Mouse (Mus musculus): Measurements from ENCODE around the gene Trim9. TPM values are rescaled to one million over a fixed set of nuclear protein-coding genes. Genes with fewer than 3 reads are reported as not detected.
A peak's percentile ranks its signal among the peaks of the same experiment; 100 is the strongest.

Gene Trim9
- polyA plus RNA-seq, 1 experiment from 2014 or later = 21.7 TPM

- peaks cover 14% of the 10 kb centered on the region for H3K4me1 ChIP-seq
- 77% methylated on average over 7 of the region's 7 CpGs for WGBS
- H3K4me2 ChIP-seq = no peak overlapping the region
- no peak overlapping the region for H3K27ac ChIP-seq
- no peaks in the 10 kb centered on the region for H3K36me3 ChIP-seq (ENCODE audit: poor library complexity, severe bottlenecking)
- no peak for ATAC-seq
- no peak overlapping the region for H3K9ac ChIP-seq
- H3K4me3 ChIP-seq = no peak overlapping the region
- H3K9me3 ChIP-seq (replicated peaks) = no peaks in the 10 kb centered on the region
- no peaks in the 10 kb centered on the region for H3K27me3 ChIP-seq
These were observed 104.9 kb downstream of the Trim9 start for GRCm38 (mm10) chr12:70242550-70242949.

- Histone ChIP-seq H3K36me3 (ENCODE audit: poor library complexity, severe bottlenecking) (no peaks in the 10 kb centered on the region), H3K9me3 (replicated peaks) (no peaks in the 10 kb centered on the region), H3K27me3 (no peaks in the 10 kb centered on the region), H3K9ac (no peak overlapping the region), H3K4me3 (no peak overlapping the region), H3K27ac (no peak overlapping the region), H3K4me1 (peaks cover 14% of the 10 kb centered on the region), H3K4me2 (no peak overlapping the region)
- ATAC-seq = no peak
- WGBS = 86% methylated on average over 5 of the region's 5 CpGs
These were observed 107.7 kb downstream of the Trim9 start for GRCm38 (mm10) chr12:70239741-70240140.

- H3K4me2 ChIP-seq = no peak overlapping the region
- H3K36me3 ChIP-seq (ENCODE audit: poor library complexity, severe bottlenecking) = no peaks in the 10 kb centered on the region
- H3K4me3 ChIP-seq = no peak overlapping the region
- peak overlapping the region; percentile 31 for H3K27ac ChIP-seq
- H3K4me1 ChIP-seq = peaks cover 15% of the 10 kb centered on the region
- ATAC-seq = peak; percentile 78
- H3K9me3 ChIP-seq (replicated peaks) = no peaks in the 10 kb centered on the region
- H3K9ac ChIP-seq = no peak overlapping the region
- WGBS = 32% methylated on average over 8 of the region's 8 CpGs
- 0 out of 2 replicates have a peak, but pooled peaks cover 2% of the 10 kb centered on the region for H3K27me3 ChIP-seq
These were observed 108.8 kb downstream of the Trim9 start for GRCm38 (mm10) chr12:70238604-70239003.

- peak; percentile 80 for ATAC-seq
- H3K27ac ChIP-seq = no peak overlapping the region; the same call in 1 of the 2 replicates
- H3K4me2 ChIP-seq = peak overlapping the region; percentile 66
- H3K36me3 ChIP-seq (ENCODE audit: poor library complexity, severe bottlenecking) = no peaks in the 10 kb centered on the region
- H3K27me3 ChIP-seq = 0 out of 2 replicates have a peak, but pooled peaks cover 3% of the 10 kb centered on the region
- peak overlapping the region; percentile 36 for H3K4me3 ChIP-seq
- H3K4me1 ChIP-seq = peaks cover 20% of the 10 kb centered on the region
- 7% methylated on average over 13 of the region's 13 CpGs for WGBS
- peak overlapping the region; percentile 69 for H3K9ac ChIP-seq
- H3K9me3 ChIP-seq (replicated peaks) = no peaks in the 10 kb centered on the region
These were observed 112.4 kb downstream of the Trim9 start for GRCm38 (mm10) chr12:70234938-70235484.

- Histone ChIP-seq H3K27me3 (0 out of 2 replicates have a peak, but pooled peaks cover 6% of the 10 kb centered on the region), H3K9me3 (replicated peaks) (no peaks in the 10 kb centered on the region), H3K4me3 (no peak overlapping the region), H3K4me1 (peaks cover 20% of the 10 kb centered on the region), H3K27ac (no peak overlapping the region; the same call in 1 of the 2 replicates), H3K36me3 (ENCODE audit: poor library complexity, severe bottlenecking) (no peaks in the 10 kb centered on the region), H3K4me2 (no peak overlapping the region), H3K9ac (no peak overlapping the region)
- peak; percentile 71 for ATAC-seq
- WGBS = 12% methylated on average over 6 of the region's 6 CpGs
These were observed 113.0 kb downstream of the Trim9 start for GRCm38 (mm10) chr12:70234411-70234810.

- 0 out of 2 replicates have a peak, but pooled peaks cover 6% of the 10 kb centered on the region for H3K27me3 ChIP-seq
- H3K9ac ChIP-seq = no peak overlapping the region
- H3K36me3 ChIP-seq (ENCODE audit: poor library complexity, severe bottlenecking) = no peaks in the 10 kb centered on the region
- H3K4me1 ChIP-seq = peaks cover 15% of the 10 kb centered on the region
- ATAC-seq = no peak
- H3K27ac ChIP-seq = no peak overlapping the region; the same call in 1 of the 2 replicates
- WGBS = 85% methylated on average over 6 of the region's 6 CpGs
- H3K4me2 ChIP-seq = no peak overlapping the region
- no peak overlapping the region for H3K4me3 ChIP-seq
- no peaks in the 10 kb centered on the region for H3K9me3 ChIP-seq (replicated peaks)
These were observed 113.6 kb downstream of the Trim9 start for GRCm38 (mm10) chr12:70233637-70234315.

- Histone ChIP-seq H3K27ac (no peak overlapping the region), H3K4me1 (peaks cover 18% of the 10 kb centered on the region), H3K4me3 (no peak overlapping the region), H3K9ac (no peak overlapping the region), H3K4me2 (no peak overlapping the region), H3K9me3 (replicated peaks) (no peaks in the 10 kb centered on the region), H3K27me3 (peaks cover 6% of the 10 kb centered on the region; the same call in 1 of the 2 replicates), H3K36me3 (ENCODE audit: poor library complexity, severe bottlenecking) (no peaks in the 10 kb centered on the region)
- no peak for ATAC-seq
- 19% methylated on average over 5 of the region's 5 CpGs for WGBS
These were observed 115.3 kb downstream of the Trim9 start for GRCm38 (mm10) chr12:70232020-70232544.

- Histone ChIP-seq H3K36me3 (ENCODE audit: poor library complexity, severe bottlenecking) (no peaks in the 10 kb centered on the region), H3K27ac (no peak within 1 kb of the TSS), H3K4me3 (no peak within 1 kb of the TSS), H3K4me1 (peaks cover 23% of the 10 kb centered on the region), H3K27me3 (peaks cover 10% of the 10 kb centered on the region; the same call in 1 of the 2 replicates), H3K9ac (no peak within 1 kb of the TSS), H3K9me3 (replicated peaks) (no peaks in the 10 kb centered on the region), H3K4me2 (no peak within 1 kb of the TSS)
- 89% methylated on average over 2 of the region's 2 CpGs for WGBS
- ATAC-seq = no peak
These were observed 116.1 kb downstream of the Trim9 start, which contains the start of gene Pygl for GRCm38 (mm10) chr12:70231294-70231693. TSS of gene Pygl (minus strand) at chr12:70231488.

- 66% methylated on average over 11 of the region's 11 CpGs for WGBS
- Histone ChIP-seq H3K4me2 (peak overlapping the region; percentile 77), H3K9me3 (replicated peaks) (no peaks in the 10 kb centered on the region), H3K27me3 (peaks cover 11% of the 10 kb centered on the region; the same call in 1 of the 2 replicates), H3K4me1 (peaks cover 23% of the 10 kb centered on the region), H3K9ac (no peak overlapping the region), H3K4me3 (no peak overlapping the region), H3K27ac (no peak overlapping the region), H3K36me3 (ENCODE audit: poor library complexity, severe bottlenecking) (no peaks in the 10 kb centered on the region)
- ATAC-seq = no peak
These were observed 119.3 kb downstream of the Trim9 start for GRCm38 (mm10) chr12:70228155-70228554.

GRCm38 (mm10) chr12:70227121-70227932 lies 120.1 kb downstream of the Trim9 start:
- Histone ChIP-seq H3K9ac (peak overlapping the region; percentile 58), H3K9me3 (replicated peaks) (no peaks in the 10 kb centered on the region)
- 2% methylated on average over 52 of the region's 52 CpGs for WGBS

GRCm38 (mm10) chr12:70226655-70227054 lies 120.8 kb downstream of the Trim9 start:
- Histone ChIP-seq H3K27ac (no peak overlapping the region), H3K36me3 (ENCODE audit: poor library complexity, severe bottlenecking) (no peaks in the 10 kb centered on the region), H3K9ac (peak overlapping the region; percentile 58; the same call in 1 of the 2 replicates), H3K27me3 (peaks cover 11% of the 10 kb centered on the region; the same call in 1 of the 2 replicates), H3K4me2 (peak overlapping the region; percentile 77), H3K4me3 (peak overlapping the region; percentile 46; the same call in 1 of the 2 replicates), H3K4me1 (peaks cover 18% of the 10 kb centered on the region), H3K9me3 (replicated peaks) (no peaks in the 10 kb centered on the region)
- ATAC-seq = 0 out of 2 replicates have a peak, but pooled peaks have one; percentile 11
- 33% methylated on average over 5 of the region's 5 CpGs for WGBS

More at GRCm38 (mm10) chr12:70227121-70227932, 120.1 kb downstream of the Trim9 start:
- Histone ChIP-seq H3K36me3 (ENCODE audit: poor library complexity, severe bottlenecking) (no peaks in the 10 kb centered on the region), H3K4me3 (peak overlapping the region; percentile 46), H3K4me1 (peaks cover 23% of the 10 kb centered on the region), H3K27ac (no peak overlapping the region), H3K27me3 (peaks cover 11% of the 10 kb centered on the region; the same call in 1 of the 2 replicates), H3K4me2 (peak overlapping the region; percentile 77)
- peak; percentile 78 for ATAC-seq

Measured in forebrain, embryonic 13.5 days (tissue).